Mouse (Mus musculus): ENCODE results near the gene Dcaf11.

DNA sequence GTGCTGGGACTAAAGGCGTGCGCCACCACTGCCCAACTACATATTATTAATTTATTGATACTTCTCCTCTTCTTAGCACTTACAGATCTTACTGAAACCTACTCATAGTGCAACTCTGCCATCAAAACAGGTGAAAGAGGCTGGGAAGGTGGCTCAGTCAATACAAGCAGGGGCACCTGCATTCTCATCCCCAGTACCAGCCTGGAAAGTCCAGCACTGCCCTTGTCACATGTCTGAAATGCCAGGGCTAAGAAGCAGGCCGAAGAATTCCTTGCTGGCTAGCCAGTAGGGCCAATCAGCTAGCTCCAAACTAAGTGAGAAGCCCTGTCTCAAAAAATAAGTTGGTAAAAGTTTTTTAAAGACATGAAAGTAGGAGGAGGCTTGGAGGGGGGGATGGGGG lies 2.2 kb upstream of the Dcaf11 start:
- TF ChIP-seq CTCF (IDR thresholded peaks at IDR 0.05) (no peak), EP300 (IDR thresholded peaks at IDR 0.05) (no peak)
